Mouse (Mus musculus): ENCODE data around the gene Dbx2. TPM values are rescaled to one million over a fixed set of nuclear protein-coding genes. Genes with fewer than 3 reads are reported as not detected.

The Dbx2 gene
- not detected in 2 replicates for polyA plus RNA-seq (2011; ENCODE audit: insufficient read depth, insufficient read length, low read depth, missing spikeins)

GRCm38 (mm10) chr15:95655860-95656259 is at the start of gene Dbx2:
Gene Dbx2, minus strand, starts transcription at chr15:95655960.
- Histone ChIP-seq H3K27ac (ENCODE audit: insufficient read depth, low read length) (no peak within 1 kb of the TSS), H3K4me1 (ENCODE audit: control insufficient read depth, insufficient read depth, low read length) (no peaks in the 10 kb centered on the region), H3K36me3 (ENCODE audit: control insufficient read depth, insufficient read depth, low read length, poor library complexity, severe bottlenecking) (no peaks in the 10 kb centered on the region), H3K9ac (ENCODE audit: low read depth, poor library complexity, severe bottlenecking) (no peak within 1 kb of the TSS), H3K9me3 (replicated peaks; ENCODE audit: control insufficient read depth, insufficient read depth, low read length, poor library complexity, severe bottlenecking) (no peaks in the 10 kb centered on the region), H3K27me3 (ENCODE audit: control insufficient read depth, insufficient read depth, low read length, poor library complexity, severe bottlenecking) (no peaks in the 10 kb centered on the region; the same call in 1 of the 2 replicates), H3K4me3 (ENCODE audit: low read depth, low read length) (peak within 1 kb of the TSS; percentile 51; the same call in 1 of the 2 replicates)
- no peak for TF ChIP-seq EP300 (IDR thresholded peaks at IDR 0.05; ENCODE audit: insufficient read depth, low read depth, low read length)
- no peak for TF ChIP-seq POLR2A (IDR thresholded peaks at IDR 0.05; ENCODE audit: insufficient read depth, low read length)
- TF ChIP-seq CTCF (IDR thresholded peaks at IDR 0.05; ENCODE audit: low read depth, low read length), result no peak

GRCm38 (mm10) chr15:95702206-95702605 is 46.4 kb upstream of the Dbx2 start:
- no peaks in the 10 kb centered on the region for H3K27me3 ChIP-seq (ENCODE audit: control insufficient read depth, insufficient read depth, low read length, poor library complexity, severe bottlenecking)
- TF ChIP-seq POLR2A (IDR thresholded peaks at IDR 0.05; ENCODE audit: insufficient read depth, low read length), result no peak
- TF ChIP-seq EP300 (IDR thresholded peaks at IDR 0.05; ENCODE audit: insufficient read depth, low read depth, low read length), result no peak
- TF ChIP-seq CTCF (IDR thresholded peaks at IDR 0.05; ENCODE audit: low read depth, low read length), result no peak
- H3K9ac ChIP-seq (ENCODE audit: low read depth, poor library complexity, severe bottlenecking), result no peak overlapping the region
- no peaks in the 10 kb centered on the region for H3K4me1 ChIP-seq (ENCODE audit: control insufficient read depth, insufficient read depth, low read length)
- H3K9me3 ChIP-seq (replicated peaks; ENCODE audit: control insufficient read depth, insufficient read depth, low read length, poor library complexity, severe bottlenecking), result peaks cover 8% of the 10 kb centered on the region
- no peak overlapping the region for H3K27ac ChIP-seq (ENCODE audit: insufficient read depth, low read length)
- no peaks in the 10 kb centered on the region for H3K36me3 ChIP-seq (ENCODE audit: control insufficient read depth, insufficient read depth, low read length, poor library complexity, severe bottlenecking)
- no peak overlapping the region for H3K4me3 ChIP-seq (ENCODE audit: low read depth, low read length)

- no peak overlapping the region for H3K27ac ChIP-seq (ENCODE audit: insufficient read depth, low read length)
Observed at GRCm38 (mm10) chr15:95701573-95701972, 45.8 kb upstream of the Dbx2 start.

GRCm38 (mm10) chr15:95699371-95699770 is 43.6 kb upstream of the Dbx2 start:
- TF ChIP-seq EP300 (IDR thresholded peaks at IDR 0.05; ENCODE audit: insufficient read depth, low read depth, low read length), result no peak
- Histone ChIP-seq H3K27me3 (ENCODE audit: control insufficient read depth, insufficient read depth, low read length, poor library complexity, severe bottlenecking) (no peaks in the 10 kb centered on the region), H3K9me3 (replicated peaks; ENCODE audit: control insufficient read depth, insufficient read depth, low read length, poor library complexity, severe bottlenecking) (peaks cover 8% of the 10 kb centered on the region), H3K4me3 (ENCODE audit: low read depth, low read length) (no peak overlapping the region), H3K4me1 (ENCODE audit: control insufficient read depth, insufficient read depth, low read length) (no peaks in the 10 kb centered on the region), H3K9ac (ENCODE audit: low read depth, poor library complexity, severe bottlenecking) (no peak overlapping the region), H3K36me3 (ENCODE audit: control insufficient read depth, insufficient read depth, low read length, poor library complexity, severe bottlenecking) (no peaks in the 10 kb centered on the region), H3K27ac (ENCODE audit: insufficient read depth, low read length) (no peak overlapping the region)

More at GRCm38 (mm10) chr15:95701573-95701972, 45.8 kb upstream of the Dbx2 start:
- Histone ChIP-seq H3K36me3 (ENCODE audit: control insufficient read depth, insufficient read depth, low read length, poor library complexity, severe bottlenecking) (no peaks in the 10 kb centered on the region), H3K4me1 (ENCODE audit: control insufficient read depth, insufficient read depth, low read length) (no peaks in the 10 kb centered on the region), H3K4me3 (ENCODE audit: low read depth, low read length) (no peak overlapping the region), H3K9ac (ENCODE audit: low read depth, poor library complexity, severe bottlenecking) (no peak overlapping the region), H3K27me3 (ENCODE audit: control insufficient read depth, insufficient read depth, low read length, poor library complexity, severe bottlenecking) (no peaks in the 10 kb centered on the region), H3K9me3 (replicated peaks; ENCODE audit: control insufficient read depth, insufficient read depth, low read length, poor library complexity, severe bottlenecking) (peaks cover 8% of the 10 kb centered on the region)
- TF ChIP-seq POLR2A (IDR thresholded peaks at IDR 0.05; ENCODE audit: insufficient read depth, low read length), result no peak

- TF ChIP-seq EP300 (IDR thresholded peaks at IDR 0.05; ENCODE audit: insufficient read depth, low read depth, low read length) (no peak), CTCF (IDR thresholded peaks at IDR 0.05; ENCODE audit: low read depth, low read length) (peak; percentile 3)
- H3K27me3 ChIP-seq (ENCODE audit: control insufficient read depth, insufficient read depth, low read length, poor library complexity, severe bottlenecking), result no peaks in the 10 kb centered on the region
Observed at GRCm38 (mm10) chr15:95693759-95694158, 38.0 kb upstream of the Dbx2 start.

GRCm38 (mm10) chr15:95691594-95691993 is 35.8 kb upstream of the Dbx2 start:
- Histone ChIP-seq H3K36me3 (ENCODE audit: control insufficient read depth, insufficient read depth, low read length, poor library complexity, severe bottlenecking) (no peaks in the 10 kb centered on the region), H3K4me1 (ENCODE audit: control insufficient read depth, insufficient read depth, low read length) (no peaks in the 10 kb centered on the region), H3K27me3 (ENCODE audit: control insufficient read depth, insufficient read depth, low read length, poor library complexity, severe bottlenecking) (no peaks in the 10 kb centered on the region), H3K4me3 (ENCODE audit: low read depth, low read length) (no peak overlapping the region), H3K9ac (ENCODE audit: low read depth, poor library complexity, severe bottlenecking) (no peak overlapping the region), H3K27ac (ENCODE audit: insufficient read depth, low read length) (no peak overlapping the region), H3K9me3 (replicated peaks; ENCODE audit: control insufficient read depth, insufficient read depth, low read length, poor library complexity, severe bottlenecking) (no peaks in the 10 kb centered on the region)
- TF ChIP-seq POLR2A (IDR thresholded peaks at IDR 0.05; ENCODE audit: insufficient read depth, low read length) (no peak), CTCF (IDR thresholded peaks at IDR 0.05; ENCODE audit: low read depth, low read length) (no peak), EP300 (IDR thresholded peaks at IDR 0.05; ENCODE audit: insufficient read depth, low read depth, low read length) (no peak)

More at GRCm38 (mm10) chr15:95693759-95694158, 38.0 kb upstream of the Dbx2 start:
- H3K9me3 ChIP-seq (replicated peaks; ENCODE audit: control insufficient read depth, insufficient read depth, low read length, poor library complexity, severe bottlenecking), result no peaks in the 10 kb centered on the region
- H3K9ac ChIP-seq (ENCODE audit: low read depth, poor library complexity, severe bottlenecking), result no peak overlapping the region
- no peaks in the 10 kb centered on the region for H3K36me3 ChIP-seq (ENCODE audit: control insufficient read depth, insufficient read depth, low read length, poor library complexity, severe bottlenecking)
- no peak overlapping the region for H3K27ac ChIP-seq (ENCODE audit: insufficient read depth, low read length)
- H3K4me1 ChIP-seq (ENCODE audit: control insufficient read depth, insufficient read depth, low read length), result no peaks in the 10 kb centered on the region
- no peak overlapping the region for H3K4me3 ChIP-seq (ENCODE audit: low read depth, low read length)

Measured in ES-Bruce4 (cell line).